Mouse (Mus musculus) limb, embryonic 14.5 days (tissue): ENCODE measurements around the gene Nudt9. TPM values are rescaled to one million over a fixed set of nuclear protein-coding genes. Genes with fewer than 3 reads are reported as not detected.

Experiments
- ATAC-seq: fragments of 200-750 bp; cut with Nextera tagmentation; 2 replicates; pipeline ENCODE4 v1.8.0; 2017; ENCODE audit warnings: low read depth, moderate number of reproducible peaks, moderate TSS enrichment; ENCODE audit not compliant: low FRiP score
- DNase-seq: peaks from one replicate; pipeline ENCODE4 v3.0.0-alpha.2; 2015; ENCODE audit warnings: low spot score
- H3K27ac ChIP-seq: fragments of 300-500 bp; sonication (generic); replicated peaks from 2 replicates; pipeline ENCODE4 v1.5.1; 2014; ENCODE audit warnings: low read depth, mild to moderate bottlenecking, low read length, moderate library complexity, mixed read lengths
- H3K27me3 ChIP-seq: fragments of 300-500 bp; sonication (generic); 2 replicates; pipeline ENCODE4 v1.6.1; 2014; ENCODE audit warnings: low read length, mixed read lengths; ENCODE audit not compliant: control insufficient read depth, insufficient read depth
- H3K36me3 ChIP-seq: fragments of 300-500 bp; sonication (generic); 2 replicates; pipeline ENCODE4 v1.6.1; 2014; ENCODE audit warnings: mild to moderate bottlenecking, low read length, moderate library complexity, mixed read lengths; ENCODE audit not compliant: control insufficient read depth, insufficient read depth
- H3K4me1 ChIP-seq: fragments of 300-500 bp; sonication (generic); 2 replicates; pipeline ENCODE4 v1.6.1; 2014; ENCODE audit warnings: antibody characterized with exemption, low read length, mixed read lengths; ENCODE audit not compliant: control insufficient read depth, insufficient read depth
- H3K4me2 ChIP-seq: fragments of 300-500 bp; sonication (generic); replicated peaks from 2 replicates; pipeline ENCODE4 v1.6.1; 2014; ENCODE audit warnings: low read depth, mild to moderate bottlenecking, low read length, moderate library complexity; ENCODE audit not compliant: severe bottlenecking
- H3K4me3 ChIP-seq: fragments of 300-500 bp; sonication (generic); replicated peaks from 2 replicates; pipeline ENCODE4 v1.5.1; 2014; ENCODE audit warnings: low read length
- H3K9ac ChIP-seq: fragments of 300-500 bp; sonication (generic); 2 replicates; pipeline ENCODE4 v1.6.1; 2014; ENCODE audit warnings: mild to moderate bottlenecking, low read depth, low read length, moderate library complexity; ENCODE audit not compliant: severe bottlenecking
- H3K9me3 ChIP-seq: fragments of 300-500 bp; sonication (generic); 2 replicates; pipeline ENCODE4 v1.6.1; 2016; ENCODE audit warnings: low read length; ENCODE audit not compliant: control insufficient read depth
- POLR2A ChIP-seq: fragments of 200-500 bp; IDR thresholded peaks from 2 replicates; pipeline ENCODE4 v1.8.0; 2012; ENCODE audit warnings: inconsistent platforms, mild to moderate bottlenecking, moderate library complexity, borderline replicate concordance; ENCODE audit not compliant: insufficient read depth, insufficient read length; ENCODE audit errors: extremely low read depth
- WGBS: fragments of 180-500 bp; shearing (Covaris S2); extraction: QIAGEN DNeasy Blood & Tissue Kit; methylation state at CpG from one replicate; pipeline ENCODE4 v1.1.7; 2014; 5-methylcytosine and 5-hydroxymethylcytosine counted together
- polyA plus RNA-seq, 2 experiments: library from polyadenylated mRNA; depleted of rRNA in 1 of 2; stranded (reverse) in 1 of 2; unstranded in 1 of 2; fragments of >200 nt; fragmentation: Nextera tagmentation in 1 of 2; extraction: Ambion mirVana in 1 of 2; gene quantifications; 2 replicates each; pipeline versions ENCODE4 v1.2.1 to v1.2.3; 2012 to 2014

Nudt9 gene
- polyA plus RNA-seq, 2 experiments = 48.0 to 58.6 TPM

GRCm38 (mm10) chr5:104003955-104004354 lies 42.2 kb upstream of the Nudt9 start:
- Histone ChIP-seq H3K27ac (no peak overlapping the region), H3K27me3 (no peaks in the 10 kb centered on the region), H3K4me1 (no peaks in the 10 kb centered on the region), H3K9ac (no peak overlapping the region), H3K36me3 (0 out of 2 replicates have a peak, but pooled peaks cover 4% of the 10 kb centered on the region), H3K9me3 (no peaks in the 10 kb centered on the region), H3K4me3 (no peak overlapping the region), H3K4me2 (no peak overlapping the region)
- TF ChIP-seq POLR2A = no peak
- ATAC-seq (no peak), DNase-seq (no peak)
- WGBS = 90% methylated on average over 2 of the region's 2 CpGs

- Histone ChIP-seq H3K36me3 (0 out of 2 replicates have a peak, but pooled peaks cover 4% of the 10 kb centered on the region), H3K4me1 (no peaks in the 10 kb centered on the region), H3K27me3 (no peaks in the 10 kb centered on the region), H3K4me3 (no peak overlapping the region), H3K4me2 (no peak overlapping the region), H3K9me3 (no peaks in the 10 kb centered on the region), H3K27ac (no peak overlapping the region), H3K9ac (no peak overlapping the region)
- TF ChIP-seq POLR2A = no peak
- WGBS = 70% methylated on average over 3 of the region's 3 CpGs
- DNase-seq = no peak
- ATAC-seq = no peak
Observed at GRCm38 (mm10) chr5:104006811-104007210, 39.3 kb upstream of the Nudt9 start.

DNA sequence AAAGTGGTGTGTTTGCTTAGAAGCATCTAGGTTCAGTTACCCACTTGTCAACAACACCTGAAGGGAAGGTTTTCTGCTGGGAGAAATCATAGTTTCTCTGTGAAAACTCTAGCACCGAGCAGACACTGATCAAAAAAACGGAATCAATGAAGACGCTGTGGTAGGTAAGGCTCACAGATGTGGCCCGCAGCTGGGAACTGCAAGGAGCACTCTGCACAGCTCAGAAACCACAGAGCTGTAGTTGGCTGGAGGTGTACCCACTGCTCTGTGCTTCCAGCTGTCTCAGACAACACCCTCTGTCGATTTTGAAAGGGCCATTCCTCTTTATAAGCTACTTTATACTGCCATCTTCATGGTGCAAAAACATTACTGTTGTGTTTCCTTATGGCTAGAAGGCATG lies 38.3 kb upstream of the Nudt9 start:
- H3K4me3 ChIP-seq = no peak overlapping the region
- H3K9ac ChIP-seq = no peak overlapping the region
- DNase-seq (no peak), ATAC-seq (no peak)
- 0 out of 2 replicates have a peak, but pooled peaks cover 4% of the 10 kb centered on the region for H3K36me3 ChIP-seq
- no peaks in the 10 kb centered on the region for H3K4me1 ChIP-seq
- H3K9me3 ChIP-seq = no peaks in the 10 kb centered on the region
- 74% methylated on average over 5 of the region's 5 CpGs for WGBS
- no peak for TF ChIP-seq POLR2A
- no peaks in the 10 kb centered on the region for H3K27me3 ChIP-seq
- H3K4me2 ChIP-seq = no peak overlapping the region
- H3K27ac ChIP-seq = no peak overlapping the region

DNA sequence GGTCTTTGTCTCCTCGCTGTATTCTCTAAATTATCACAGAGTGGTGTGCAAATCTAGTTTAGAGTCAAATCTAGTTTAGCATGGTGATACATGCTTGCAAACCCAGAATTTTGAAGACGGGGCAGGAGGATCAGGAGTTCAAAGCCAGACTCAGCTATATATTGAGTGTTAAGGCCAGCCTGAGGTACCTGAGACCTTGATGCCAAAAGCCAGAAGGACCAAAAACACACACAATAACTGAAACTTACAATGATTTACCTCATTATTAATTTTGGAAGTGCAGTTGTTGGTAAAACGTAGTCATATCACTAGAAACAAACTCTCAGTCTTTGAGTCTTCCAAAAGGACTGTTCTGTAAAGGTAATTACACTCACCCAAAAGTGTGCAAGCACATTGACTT lies 36.7 kb upstream of the Nudt9 start:
- no peak overlapping the region for H3K4me2 ChIP-seq
- no peaks in the 10 kb centered on the region for H3K9me3 ChIP-seq
- DNase-seq (no peak), ATAC-seq (no peak)
- H3K4me1 ChIP-seq = no peaks in the 10 kb centered on the region
- H3K4me3 ChIP-seq = no peak overlapping the region
- TF ChIP-seq POLR2A = no peak
- 91% methylated on average over 3 of the region's 3 CpGs for WGBS
- H3K9ac ChIP-seq = no peak overlapping the region
- no peaks in the 10 kb centered on the region for H3K27me3 ChIP-seq
- H3K27ac ChIP-seq = no peak overlapping the region
- H3K36me3 ChIP-seq = 0 out of 2 replicates have a peak, but pooled peaks cover 4% of the 10 kb centered on the region

DNA sequence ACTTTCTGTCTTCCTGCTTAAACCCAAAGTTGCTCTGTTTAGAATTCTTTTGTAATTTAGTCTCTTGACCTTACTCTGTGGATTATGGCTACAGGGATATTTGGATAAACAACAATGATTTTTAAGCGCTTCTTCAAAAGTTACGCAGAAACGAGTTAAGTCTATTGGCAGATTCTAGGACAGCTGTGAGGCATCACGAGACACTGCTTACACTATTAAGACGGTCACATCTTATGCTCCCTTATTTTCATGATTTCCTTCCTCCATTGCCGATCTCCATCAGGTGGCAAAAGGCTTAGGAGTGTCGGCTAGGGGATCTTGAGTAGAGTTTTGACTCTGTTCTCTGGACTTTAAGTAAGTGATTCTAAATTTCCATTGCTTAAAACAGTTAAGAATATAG lies 35.8 kb upstream of the Nudt9 start:
- TF ChIP-seq POLR2A = no peak

DNA sequence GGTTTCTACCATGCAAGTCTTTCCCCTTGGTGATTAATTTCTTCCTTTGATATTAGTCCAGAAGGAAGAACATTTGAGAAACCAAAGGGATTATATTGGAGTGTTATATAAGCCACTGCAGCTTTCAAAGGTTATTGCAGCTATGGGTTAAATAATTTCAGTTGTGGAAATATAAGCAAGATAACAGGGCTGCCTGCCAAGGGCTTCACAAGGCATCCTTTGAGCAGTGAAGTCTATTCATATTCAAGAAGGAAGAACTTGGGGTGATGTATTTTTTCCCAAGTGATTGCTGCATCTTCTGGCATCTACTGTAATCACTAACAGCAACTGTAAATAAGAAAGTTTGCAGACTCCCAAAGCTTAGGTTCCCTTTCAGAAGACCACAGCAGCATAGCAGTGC lies 34.7 kb upstream of the Nudt9 start:
- H3K9me3 ChIP-seq = no peaks in the 10 kb centered on the region
- H3K4me1 ChIP-seq = no peaks in the 10 kb centered on the region
- H3K4me2 ChIP-seq = no peak overlapping the region
- ATAC-seq (no peak), DNase-seq (no peak)
- H3K9ac ChIP-seq = no peak overlapping the region
- H3K27me3 ChIP-seq = no peaks in the 10 kb centered on the region
- H3K36me3 ChIP-seq = 0 out of 2 replicates have a peak, but pooled peaks cover 4% of the 10 kb centered on the region
- no peak overlapping the region for H3K27ac ChIP-seq
- TF ChIP-seq POLR2A = no peak
- H3K4me3 ChIP-seq = no peak overlapping the region

More for the DNA sequence above, 35.8 kb upstream of the Nudt9 start:
- 0 out of 2 replicates have a peak, but pooled peaks cover 4% of the 10 kb centered on the region for H3K36me3 ChIP-seq
- H3K9ac ChIP-seq = no peak overlapping the region
- no peak overlapping the region for H3K27ac ChIP-seq
- no peaks in the 10 kb centered on the region for H3K9me3 ChIP-seq
- no peak for DNase-seq
- WGBS = 95% methylated on average over 7 of the region's 7 CpGs
- no peak overlapping the region for H3K4me3 ChIP-seq
- H3K4me2 ChIP-seq = no peak overlapping the region
- H3K4me1 ChIP-seq = no peaks in the 10 kb centered on the region
- no peak for ATAC-seq
- no peaks in the 10 kb centered on the region for H3K27me3 ChIP-seq
